14 mouse cellular contexts compared by ENCODE assay signal in genomic region chr1:40414863-40415656, GRCm38 (mm10). TPM values are rescaled to one million over a fixed set of nuclear protein-coding genes. Genes with fewer than 3 reads are reported as not detected.
"Had no signal": no experiment of that assay in that cellular context is flagged by ENCODE, and none has a peak within 500 bp of the region (broad histone marks: within the 10 kb centered on the region; RNA-seq: fewer than 3 reads in every experiment).

No protein-coding gene starts in this region.

- H3K9ac ChIP-seq: limb, embryonic 12.5 days; lung, embryonic 14.5 days; midbrain, embryonic 12.5 days; neural tube, embryonic 13.5 days had no signal

- H3K27ac ChIP-seq: limb, embryonic 12.5 days; midbrain, embryonic 12.5 days; neural tube, embryonic 13.5 days; stomach, postnatal 0 days had no signal

- H3K4me2 ChIP-seq: limb, embryonic 12.5 days; lung, embryonic 14.5 days; midbrain, embryonic 12.5 days; neural tube, embryonic 13.5 days had no signal

- DNase-seq: kidney, adult 8-10 months; kidney, postnatal 25 days; lung, embryonic 14.5 days; lung, postnatal 10 days; right cerebral cortex, postnatal 14 days; thymus, postnatal 4 days had no signal

- H3K36me3 ChIP-seq: limb, embryonic 12.5 days; midbrain, embryonic 12.5 days; neural tube, embryonic 13.5 days had no signal

- H3K9me3 ChIP-seq: limb, embryonic 12.5 days; midbrain, embryonic 12.5 days; neural tube, embryonic 13.5 days had no signal

- H3K27me3 ChIP-seq: limb, embryonic 12.5 days; midbrain, embryonic 12.5 days; neural tube, embryonic 13.5 days had no signal

- H3K4me1 ChIP-seq: limb, embryonic 12.5 days; midbrain, embryonic 12.5 days; neural tube, embryonic 13.5 days had no signal

- ATAC-seq: inflammation-experienced regulatory T-cells, adult 6 months; intestine, postnatal 0 days; midbrain, embryonic 16.5 days had no signal

- H3K4me3 ChIP-seq: limb, embryonic 12.5 days; midbrain, embryonic 12.5 days; neural tube, embryonic 13.5 days had no signal

RNA-seq across cellular contexts. Expression of gene Il1rl1, which starts 14.3 kb away (rescaled TPM):
- polyA plus RNA-seq: liver, adult 2 months; midbrain, embryonic 12.5 days; neural tube, embryonic 13.5 days had no signal

RNA-seq across cellular contexts. Expression of gene Il18r1, which starts 50.3 kb away (rescaled TPM):
- polyA plus RNA-seq: limb, embryonic 12.5 days; midbrain, embryonic 12.5 days; midbrain, embryonic 16.5 days; neural tube, embryonic 13.5 days had no signal
